ENCODE assay signal across 17 mouse cellular contexts in genomic region chr11:105156748-105157267, GRCm38 (mm10). TPM values are rescaled to one million over a fixed set of nuclear protein-coding genes. Genes with fewer than 3 reads are reported as not detected.
DNase-seq lines count a peak whose midpoint lies in the region; ATAC-seq and TF ChIP-seq lines count a peak whose summit lies in the region.
"Had no signal": no experiment of that assay in that cellular context is flagged by ENCODE, and none has a peak within 500 bp of the region (broad histone marks: within the 10 kb centered on the region; RNA-seq: fewer than 3 reads in every experiment).

No protein-coding gene starts in this region.

- TF ChIP-seq CTCF in kidney, postnatal 0 days (IDR thresholded peaks at IDR 0.05; ENCODE audit: low read depth) = no peak
- TF ChIP-seq CTCF in forebrain, postnatal 0 days (IDR thresholded peaks at IDR 0.05; ENCODE audit: low read depth) = no peak

- peaks cover 5% of the 10 kb centered on the region; the same call in 1 of the 2 replicates for H3K4me1 ChIP-seq in kidney, postnatal 0 days (replicated peaks; ENCODE audit: insufficient read depth, low read length)
- H3K4me1 ChIP-seq in heart, embryonic 16.5 days (ENCODE audit: control insufficient read depth, insufficient read depth, low read length) = peaks cover 21% of the 10 kb centered on the region
- peaks cover 45% of the 10 kb centered on the region for H3K4me1 ChIP-seq in liver, embryonic 16.5 days (ENCODE audit: control insufficient read depth, low read depth, low read length)
- H3K4me1 ChIP-seq in forebrain, postnatal 0 days (ENCODE audit: insufficient read depth) = no peaks in the 10 kb centered on the region

- no peak overlapping the region for H3K4me3 ChIP-seq in kidney, postnatal 0 days (replicated peaks; ENCODE audit: low read depth, low read length)
- peak overlapping the region; percentile 9 for H3K4me3 ChIP-seq in heart, embryonic 16.5 days (ENCODE audit: low read length)
- peak overlapping the region; percentile 38 for H3K4me3 ChIP-seq in liver, embryonic 16.5 days (ENCODE audit: low read depth, low read length)
- no peak overlapping the region for H3K4me3 ChIP-seq in forebrain, postnatal 0 days (ENCODE audit: low read depth, low read length)
- H3K4me3 ChIP-seq: intestine, embryonic 15.5 days; left cerebral cortex, adult 2 months; neural tube, embryonic 13.5 days had no signal

- no peaks in the 10 kb centered on the region for H3K27me3 ChIP-seq in kidney, postnatal 0 days (ENCODE audit: insufficient read depth, low read length)
- no peaks in the 10 kb centered on the region for H3K27me3 ChIP-seq in heart, embryonic 16.5 days (ENCODE audit: control insufficient read depth, insufficient read depth, low read length)
- H3K27me3 ChIP-seq in liver, embryonic 16.5 days (ENCODE audit: control insufficient read depth, insufficient read depth, low read depth, low read length) = no peaks in the 10 kb centered on the region
- H3K27me3 ChIP-seq in forebrain, postnatal 0 days (ENCODE audit: insufficient read depth, low read length) = no peaks in the 10 kb centered on the region
- H3K27me3 ChIP-seq: intestine, embryonic 15.5 days; neural tube, embryonic 13.5 days had no signal

- WGBS in kidney, postnatal 0 days = 84% methylated on average over 19 of the region's 19 CpGs
- 53% methylated on average over 19 of the region's 19 CpGs for WGBS in heart, embryonic 16.5 days
- WGBS in liver, embryonic 16.5 days (ENCODE audit: insufficient replicate concordance) = 57% methylated on average over 19 of the region's 19 CpGs
- 89% methylated on average over 19 of the region's 19 CpGs for WGBS in forebrain, postnatal 0 days

- no peaks in the 10 kb centered on the region for H3K36me3 ChIP-seq in kidney, postnatal 0 days (ENCODE audit: insufficient read depth, low read length)
- no peaks in the 10 kb centered on the region for H3K36me3 ChIP-seq in heart, embryonic 16.5 days (ENCODE audit: control insufficient read depth, insufficient read depth)
- H3K36me3 ChIP-seq in liver, embryonic 16.5 days (ENCODE audit: control insufficient read depth, insufficient read depth) = no peaks in the 10 kb centered on the region
- H3K36me3 ChIP-seq in forebrain, postnatal 0 days (ENCODE audit: insufficient read depth) = no peaks in the 10 kb centered on the region
- H3K36me3 ChIP-seq: intestine, embryonic 15.5 days; neural tube, embryonic 13.5 days had no signal

- DNase-seq in kidney, postnatal 0 days (ENCODE audit: low spot score) = no peak
- no peak for DNase-seq in kidney, adult 11 months
- peak; percentile 46 for DNase-seq in ZHBTc4 (ENCODE audit: low read depth, low spot score)
- no peak for DNase-seq in forebrain, postnatal 0 days
- DNase-seq in left cerebral cortex, adult 18-20 months (ENCODE audit: low spot score in 2 of 2) = no peak
- DNase-seq in urinary bladder, postnatal 10 days (ENCODE audit: low spot score) = no peak
- DNase-seq: cerebellum, adult 2 months had no signal

- no peak for ATAC-seq in kidney, postnatal 0 days (replicated peaks; ENCODE audit: low FRiP score, low read depth)
- 0 out of 2 replicates have a peak, but pooled peaks have one; percentile 16 for ATAC-seq in heart, embryonic 16.5 days (replicated peaks; ENCODE audit: extremely low read depth, insufficient read depth, low FRiP score)
- no peak for ATAC-seq in liver, embryonic 16.5 days (ENCODE audit: low read depth)
- no peak for ATAC-seq in forebrain, postnatal 0 days
- ATAC-seq: intestine, embryonic 15.5 days had no signal

- H3K9me3 ChIP-seq in kidney, postnatal 0 days (replicated peaks; ENCODE audit: low read length) = no peaks in the 10 kb centered on the region
- no peaks in the 10 kb centered on the region for H3K9me3 ChIP-seq in heart, embryonic 16.5 days (replicated peaks; ENCODE audit: control insufficient read depth, low read length)
- no peaks in the 10 kb centered on the region for H3K9me3 ChIP-seq in liver, embryonic 16.5 days (replicated peaks; ENCODE audit: control insufficient read depth, low read length)
- no peaks in the 10 kb centered on the region for H3K9me3 ChIP-seq in forebrain, postnatal 0 days (ENCODE audit: low read length)
- H3K9me3 ChIP-seq: intestine, embryonic 15.5 days; neural tube, embryonic 13.5 days had no signal

- peak overlapping the region; percentile 44; the same call in 1 of the 2 replicates for H3K27ac ChIP-seq in kidney, postnatal 0 days
- peak overlapping the region; percentile 78 for H3K27ac ChIP-seq in heart, embryonic 16.5 days (ENCODE audit: low read length)
- peak overlapping the region; percentile 58 for H3K27ac ChIP-seq in liver, embryonic 16.5 days (ENCODE audit: low read length)
- no peak overlapping the region for H3K27ac ChIP-seq in forebrain, postnatal 0 days (ENCODE audit: low read depth, low read length)
- H3K27ac ChIP-seq: intestine, embryonic 15.5 days; left cerebral cortex, adult 2 months; macrophage; neural tube, embryonic 13.5 days had no signal

- H3K9ac ChIP-seq in kidney, postnatal 0 days (ENCODE audit: low read depth, low read length) = no peak overlapping the region
- peak overlapping the region; percentile 34 for H3K9ac ChIP-seq in heart, embryonic 16.5 days (ENCODE audit: low read length)
- H3K9ac ChIP-seq in liver, embryonic 16.5 days (ENCODE audit: low read depth, low read length) = peak overlapping the region; percentile 14; the same call in 1 of the 2 replicates
- no peak overlapping the region for H3K9ac ChIP-seq in forebrain, postnatal 0 days
- H3K9ac ChIP-seq: intestine, embryonic 15.5 days; neural tube, embryonic 13.5 days had no signal

- H3K4me2 ChIP-seq in kidney, postnatal 0 days (ENCODE audit: low read length) = no peak overlapping the region
- H3K4me2 ChIP-seq in heart, embryonic 16.5 days (ENCODE audit: low read depth, low read length) = peak overlapping the region; percentile 44
- H3K4me2 ChIP-seq in liver, embryonic 16.5 days (ENCODE audit: low read depth, low read length) = peak overlapping the region; percentile 33; the same call in 1 of the 2 replicates
- H3K4me2 ChIP-seq in forebrain, postnatal 0 days (ENCODE audit: low read depth) = no peak overlapping the region
- H3K4me2 ChIP-seq: intestine, embryonic 15.5 days; neural tube, embryonic 13.5 days had no signal

RNA-seq across cellular contexts. Expression of gene Gm10842, which starts 10.1 kb away (rescaled TPM):
- not detected in 2 replicates for polyA plus RNA-seq in kidney, postnatal 0 days (2015; fragmentation: Nextera tagmentation; extraction: Ambion mirVana)
- polyA plus RNA-seq in heart, embryonic 16.5 days (2015; fragmentation: Nextera tagmentation; extraction: Ambion mirVana) = not detected in 2 replicates
- polyA plus RNA-seq in liver, embryonic 16.5 days (2015; fragmentation: Nextera tagmentation; extraction: Ambion mirVana) = not detected in 2 replicates
- not detected in 2 replicates for total RNA-seq in forebrain, postnatal 0 days (2014; rRNA removed)
- polyA plus RNA-seq in forebrain, postnatal 0 days (2015; fragmentation: Nextera tagmentation; extraction: Ambion mirVana) = not detected in 2 replicates
- not detected for total RNA-seq in left cerebral cortex, adult 18-20 months (2021)
- total RNA-seq: hematopoietic stem cell, adult 5-6 weeks; left cerebral cortex, adult 2 months; midbrain, postnatal 0 days had no signal
- polyA plus RNA-seq: cerebellum, adult 2 months; intestine, embryonic 15.5 days; limb, embryonic 14.5 days; macrophage; midbrain, postnatal 0 days; neural tube, embryonic 13.5 days; small intestine, adult 2 months had no signal

RNA-seq across cellular contexts. Expression of gene Tlk2, which starts 21.8 kb away (rescaled TPM):
- 17.5 and 18.8 TPM in 2 replicates for polyA plus RNA-seq in kidney, postnatal 0 days (2015; fragmentation: Nextera tagmentation; extraction: Ambion mirVana)
- polyA plus RNA-seq in heart, embryonic 16.5 days (2015; fragmentation: Nextera tagmentation; extraction: Ambion mirVana) = 12.9 and 15.3 TPM in 2 replicates
- polyA plus RNA-seq in liver, embryonic 16.5 days (2015; fragmentation: Nextera tagmentation; extraction: Ambion mirVana) = 5.5 and 6.6 TPM in 2 replicates
- 71.1 and 94.0 TPM in 2 replicates for total RNA-seq in forebrain, postnatal 0 days (2014; rRNA removed)
- 12.4 and 13.9 TPM in 2 replicates for polyA plus RNA-seq in forebrain, postnatal 0 days (2015; fragmentation: Nextera tagmentation; extraction: Ambion mirVana)
- total RNA-seq in left cerebral cortex, adult 18-20 months (2021) = 10 to 100 TPM; 49.4 to 53.9 TPM

RNA-seq across cellular contexts. Expression of gene Mettl2, which starts 30.6 kb away (rescaled TPM):
- polyA plus RNA-seq in kidney, postnatal 0 days (2015; fragmentation: Nextera tagmentation; extraction: Ambion mirVana) = 22.3 and 24.0 TPM in 2 replicates
- 23.0 and 28.1 TPM in 2 replicates for polyA plus RNA-seq in heart, embryonic 16.5 days (2015; fragmentation: Nextera tagmentation; extraction: Ambion mirVana)
- polyA plus RNA-seq in liver, embryonic 16.5 days (2015; fragmentation: Nextera tagmentation; extraction: Ambion mirVana) = 13.8 and 15.1 TPM in 2 replicates
- 26.8 and 38.1 TPM in 2 replicates for total RNA-seq in forebrain, postnatal 0 days (2014; rRNA removed)
- 25.2 and 31.6 TPM in 2 replicates for polyA plus RNA-seq in forebrain, postnatal 0 days (2015; fragmentation: Nextera tagmentation; extraction: Ambion mirVana)
- total RNA-seq in left cerebral cortex, adult 18-20 months (2021) = 10 to 100 TPM; 13.0 to 13.7 TPM

Comparison
In these comparisons a context has a peak if more than half of its experiments do, and no peak if none do; other contexts are left out.
1. H3K4me2 ChIP-seq: peak in heart, embryonic 16.5 days (single experiment) and liver, embryonic 16.5 days (single experiment); none in kidney, postnatal 0 days (single experiment) and forebrain, postnatal 0 days (single experiment).
2. H3K4me3 ChIP-seq: peak in heart, embryonic 16.5 days (single experiment) and liver, embryonic 16.5 days (single experiment); none in kidney, postnatal 0 days (single experiment) and forebrain, postnatal 0 days (single experiment).
3. H3K9ac ChIP-seq: peak in heart, embryonic 16.5 days (single experiment) and liver, embryonic 16.5 days (single experiment); none in kidney, postnatal 0 days (single experiment) and forebrain, postnatal 0 days (single experiment).